Mouse (Mus musculus): Measurements from ENCODE around the gene Bmp8a. TPM values are rescaled to one million over a fixed set of nuclear protein-coding genes. Genes with fewer than 3 reads are reported as not detected.

The Bmp8a gene
- total and polyA plus RNA-seq, 3 experiments = 0.18 to 0.21 TPM; not detected in 1

DNA sequence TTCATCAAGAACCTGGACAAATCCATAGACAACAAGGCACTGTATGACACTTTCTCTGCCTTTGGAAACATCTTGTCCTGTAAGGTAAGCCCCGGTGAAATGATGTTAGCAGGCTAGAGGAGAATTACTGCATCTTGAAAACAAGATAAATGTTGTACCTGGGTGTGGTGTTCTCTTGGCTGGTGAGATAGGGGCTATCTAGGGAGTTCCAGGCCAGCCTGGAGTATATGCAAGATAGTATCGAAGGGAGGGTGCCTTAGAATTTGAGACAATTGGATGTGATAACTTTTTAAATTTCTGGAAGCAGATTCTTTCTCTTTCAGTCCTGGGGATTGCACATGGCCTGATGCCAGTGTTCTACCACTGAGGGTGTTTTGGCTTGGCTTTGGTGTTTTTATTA, 56.3 kb downstream of the Bmp8a start:
- no peak for DNase-seq

DNA sequence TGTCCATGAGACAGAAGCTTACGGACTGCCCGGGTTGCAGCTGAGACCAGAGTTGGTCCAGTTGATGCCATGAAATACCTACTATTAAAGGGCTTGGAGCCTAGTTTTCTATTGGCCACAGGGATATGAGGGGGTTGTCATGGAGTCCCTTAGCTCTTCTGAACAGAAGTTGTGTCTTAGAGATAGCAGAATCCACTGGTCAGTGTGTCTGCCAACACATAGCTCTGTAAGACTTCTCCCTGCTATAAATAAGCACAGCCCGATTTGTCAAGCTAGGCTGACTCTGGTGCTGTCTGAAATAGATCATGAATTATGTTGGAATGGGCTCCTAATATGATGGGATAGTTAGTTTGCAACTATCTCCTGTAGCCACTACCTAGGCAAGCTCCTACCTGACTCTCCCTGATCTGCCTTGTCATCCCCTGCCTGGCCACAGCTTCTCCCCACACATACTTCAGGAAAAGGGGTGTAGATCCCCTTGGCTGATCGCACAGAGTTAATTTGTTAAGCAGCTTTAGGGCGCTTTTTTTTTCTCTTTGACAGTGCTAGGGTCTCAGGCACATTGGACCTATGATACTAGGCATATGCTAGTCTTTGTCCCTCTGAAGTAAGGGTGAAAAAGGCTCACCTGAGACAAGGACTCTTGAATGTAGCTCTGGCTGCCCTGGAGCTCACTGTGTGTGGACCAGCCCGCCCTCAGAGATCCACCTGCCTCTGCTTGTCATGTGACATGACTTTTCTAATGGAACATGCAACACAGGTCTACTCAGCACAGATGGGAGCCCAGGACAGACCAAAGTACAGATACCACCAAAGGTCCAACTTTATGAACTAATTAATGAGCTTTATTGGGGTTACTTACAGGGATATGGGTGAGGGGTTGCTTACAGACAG, 58.1 kb downstream of the Bmp8a start:
- no peak for DNase-seq

GRCm38 (mm10) chr4:123283675-123284064, 59.4 kb downstream of the Bmp8a start:
- DNase-seq = peak; percentile 66

GRCm38 (mm10) chr4:123282915-123283674, 60.0 kb downstream of the Bmp8a start:
- DNase-seq = peak; percentile 80

DNA sequence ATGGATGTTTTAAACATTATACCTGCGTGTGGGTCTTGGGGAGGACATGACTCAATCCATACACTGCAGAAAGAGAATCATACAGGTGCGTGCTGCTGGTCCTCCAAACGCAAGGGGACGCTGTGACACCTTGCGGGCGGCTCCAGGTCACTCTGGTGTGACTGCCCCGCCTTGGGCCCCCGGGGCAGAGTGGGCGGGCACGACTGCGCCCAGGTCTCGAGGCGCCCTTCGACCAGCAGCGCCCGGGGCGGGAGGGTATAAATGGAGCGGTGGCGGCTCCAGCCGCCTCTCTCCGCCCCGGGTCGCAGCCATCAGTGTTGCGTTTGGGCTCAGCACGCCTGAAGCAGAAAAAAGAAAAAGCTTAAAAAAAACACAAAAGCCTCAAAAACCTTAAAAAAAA, 60.6 kb downstream of the Bmp8a start:
- DNase-seq = peak; percentile 95

- DNase-seq = no peak
Measured at GRCm38 (mm10) chr4:123280117-123280516, 62.9 kb downstream of the Bmp8a start.

DNA sequence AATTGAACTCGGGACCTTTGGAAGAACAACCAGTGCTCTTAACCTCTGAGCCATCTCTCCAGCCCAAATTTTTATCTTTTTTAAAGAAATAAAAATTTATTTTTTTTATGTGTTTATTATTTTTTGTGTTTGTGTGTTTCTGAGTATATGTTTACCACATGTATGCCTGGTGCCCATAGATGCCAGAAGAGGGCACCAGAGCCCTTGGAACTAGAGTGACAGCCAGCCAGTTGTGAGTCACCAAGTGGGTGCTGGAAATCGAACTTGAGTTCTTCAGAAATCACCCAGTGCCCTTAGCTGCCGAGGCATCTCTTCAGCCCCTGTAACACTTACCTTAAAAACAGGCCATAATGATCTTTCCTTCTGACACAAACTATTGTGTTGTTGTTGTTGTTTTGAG, 72.0 kb downstream of the Bmp8a start:
- DNase-seq = no peak

Other genes starting within 250 kb of the Bmp8a start
- not detected for gene Bmp8b, start 238.1 kb downstream of the Bmp8a start, total RNA-seq (2021)
- 0.03 and 0.17 TPM in 2 replicates for gene Bmp8b, start 238.1 kb downstream of the Bmp8a start, polyA plus RNA-seq (2012; rRNA removed)
- gene Oxct2b, start 227.0 kb downstream of the Bmp8a start, total RNA-seq (2021) = not detected
- gene Oxct2b, start 227.0 kb downstream of the Bmp8a start, polyA plus RNA-seq (2012; rRNA removed) = not detected in 2 replicates
- 10 to 100 TPM; 42.4 to 59.1 TPM for gene Ppie, start 203.3 kb downstream of the Bmp8a start, total RNA-seq (2021)
- gene Ppie, start 203.3 kb downstream of the Bmp8a start, polyA plus RNA-seq (2012; rRNA removed) = 9.1 and 10.5 TPM in 2 replicates
- 1 to 10 TPM; 3.1 to 5.4 TPM for gene Hpcal4, start 160.0 kb downstream of the Bmp8a start, total RNA-seq (2021)
- 3.1 and 4.9 TPM in 2 replicates for gene Hpcal4, start 160.0 kb downstream of the Bmp8a start, polyA plus RNA-seq (2012; rRNA removed)
- gene Nt5c1a, start 141.7 kb downstream of the Bmp8a start, total RNA-seq (2021) = 10 to 100 TPM; 38.8 to 82.5 TPM
- gene Nt5c1a, start 141.7 kb downstream of the Bmp8a start, polyA plus RNA-seq (2012; rRNA removed) = 21.3 and 23.3 TPM in 2 replicates
- gene Heyl, start 109.7 kb downstream of the Bmp8a start, total RNA-seq (2021) = 10 to 100 TPM in 1 of 2 experiments, 1 to 10 TPM in 1; 4.3 to 11.5 TPM
- gene Heyl, start 109.7 kb downstream of the Bmp8a start, polyA plus RNA-seq (2012; rRNA removed) = 4.5 and 5.9 TPM in 2 replicates
- gene Pabpc4, start 80.9 kb downstream of the Bmp8a start, total RNA-seq (2021) = 100 to 1,000 TPM in 1 of 2 experiments, 10 to 100 TPM in 1; 98.9 to 110 TPM
- 270 and 277 TPM in 2 replicates for gene Pabpc4, start 80.9 kb downstream of the Bmp8a start, polyA plus RNA-seq (2012; rRNA removed)
- not detected for gene Oxct2a, start 19.6 kb downstream of the Bmp8a start, total RNA-seq (2021)
- gene Oxct2a, start 19.6 kb downstream of the Bmp8a start, polyA plus RNA-seq (2012; rRNA removed) = not detected in 2 replicates

Measured in adrenal gland, adult 2 months (tissue).